20 mouse cellular contexts compared by ENCODE assay signal in genomic region chr5:123897352-123897751, GRCm38 (mm10). TPM values are rescaled to one million over a fixed set of nuclear protein-coding genes. Genes with fewer than 3 reads are reported as not detected.
DNase-seq lines count a peak whose midpoint lies in the region; ATAC-seq and TF ChIP-seq lines count a peak whose summit lies in the region.
"Had no signal": no experiment of that assay in that cellular context is flagged by ENCODE, and none has a peak within 500 bp of the region (broad histone marks: within the 10 kb centered on the region; RNA-seq: fewer than 3 reads in every experiment).

No protein-coding gene starts in this region.

- H3K4me1 ChIP-seq in testis, adult 2 months (ENCODE audit: control insufficient read depth, insufficient read depth, low read length): peaks cover 11% of the 10 kb centered on the region
- H3K4me1 ChIP-seq in embryonic facial prominence, embryonic 15.5 days: no peaks in the 10 kb centered on the region
- H3K4me1 ChIP-seq in forebrain, embryonic 16.5 days (replicated peaks; ENCODE audit: control insufficient read depth, insufficient read depth, low read length): no peaks in the 10 kb centered on the region

- peak; percentile 57 for DNase-seq in layer of hippocampus, adult 11-12 months (ENCODE audit: low spot score)
- DNase-seq in layer of hippocampus, postnatal 10 days (ENCODE audit: low spot score in 2 of 2): no peak
- DNase-seq in testis, postnatal 14 days (ENCODE audit: low spot score): no peak
- DNase-seq in gastrocnemius, postnatal 10 days: no peak
- DNase-seq: cerebellum, postnatal 36 days; gastrocnemius, adult 2 months; heart, postnatal 36 days; right cerebral cortex, postnatal 4 days had no signal

- no peak for TF ChIP-seq CTCF in testis, adult 2 months (IDR thresholded peaks at IDR 0.05; ENCODE audit: control insufficient read depth, insufficient read depth, insufficient replicate concordance, low read depth, low read length)

- WGBS in embryonic facial prominence, embryonic 15.5 days: 78% methylated on average over 13 of the region's 13 CpGs
- 80% methylated on average over 13 of the region's 13 CpGs for WGBS in forebrain, embryonic 16.5 days

- no peak for ATAC-seq in embryonic facial prominence, embryonic 15.5 days (ENCODE audit: insufficient number of reproducible peaks, low FRiP score, low TSS enrichment, low read depth)
- ATAC-seq in neutrophil, adult 5-6 weeks (ENCODE audit: extremely low read depth, insufficient number of reproducible peaks, low FRiP score, poor library complexity, severe bottlenecking): peak; percentile 70
- ATAC-seq in forebrain, embryonic 16.5 days: no peak
- ATAC-seq: forebrain, embryonic 14.5 days; inflammation-experienced regulatory T-cells, adult 6 months had no signal

- H3K4me3 ChIP-seq in testis, adult 2 months (ENCODE audit: control insufficient read depth, low read depth, low read length): peak overlapping the region; percentile 25
- no peak overlapping the region for H3K4me3 ChIP-seq in embryonic facial prominence, embryonic 15.5 days (replicated peaks)
- no peak overlapping the region for H3K4me3 ChIP-seq in forebrain, embryonic 16.5 days (replicated peaks; ENCODE audit: low read length)
- H3K4me3 ChIP-seq: gastrocnemius, adult 2 months; megakaryocyte, embryonic 14.5 days; myocyte had no signal

- no peak overlapping the region for H3K27ac ChIP-seq in testis, adult 2 months (ENCODE audit: control insufficient read depth, insufficient read depth, low read depth, low read length)
- H3K27ac ChIP-seq in embryonic facial prominence, embryonic 15.5 days (replicated peaks): 0 out of 2 replicates have a peak overlapping the region, but pooled peaks have one; percentile 23
- no peak overlapping the region for H3K27ac ChIP-seq in forebrain, embryonic 16.5 days (ENCODE audit: low read length)
- H3K27ac ChIP-seq: gastrocnemius, adult 2 months; liver, embryonic 14.5 days had no signal

- no peak for TF ChIP-seq POLR2A in testis, adult 2 months (IDR thresholded peaks at IDR 0.05; ENCODE audit: control insufficient read depth, low read depth, low read length)

- H3K4me2 ChIP-seq in embryonic facial prominence, embryonic 15.5 days (replicated peaks): no peak overlapping the region
- no peak overlapping the region for H3K4me2 ChIP-seq in forebrain, embryonic 16.5 days (ENCODE audit: low read length)
- H3K4me2 ChIP-seq: heart, embryonic 11.5 days had no signal

- no peaks in the 10 kb centered on the region for H3K9me3 ChIP-seq in embryonic facial prominence, embryonic 15.5 days (replicated peaks)
- H3K9me3 ChIP-seq in forebrain, embryonic 16.5 days (ENCODE audit: control insufficient read depth, low read length): no peaks in the 10 kb centered on the region
- H3K9me3 ChIP-seq: megakaryocyte, embryonic 14.5 days had no signal

- no peaks in the 10 kb centered on the region for H3K27me3 ChIP-seq in testis, adult 2 months (ENCODE audit: control insufficient read depth, insufficient read depth, low read length)
- no peaks in the 10 kb centered on the region for H3K27me3 ChIP-seq in embryonic facial prominence, embryonic 15.5 days
- no peaks in the 10 kb centered on the region for H3K27me3 ChIP-seq in forebrain, embryonic 16.5 days (replicated peaks; ENCODE audit: control insufficient read depth, insufficient read depth, low read length)
- H3K27me3 ChIP-seq: megakaryocyte, embryonic 14.5 days had no signal

- no peak overlapping the region for H3K9ac ChIP-seq in embryonic facial prominence, embryonic 15.5 days
- H3K9ac ChIP-seq in forebrain, embryonic 16.5 days (replicated peaks; ENCODE audit: low read depth, low read length): no peak overlapping the region
- H3K9ac ChIP-seq: liver, embryonic 14.5 days had no signal

- H3K36me3 ChIP-seq in testis, adult 2 months (ENCODE audit: control insufficient read depth, insufficient read depth, low read length): no peaks in the 10 kb centered on the region
- no peaks in the 10 kb centered on the region for H3K36me3 ChIP-seq in embryonic facial prominence, embryonic 15.5 days
- H3K36me3 ChIP-seq in forebrain, embryonic 16.5 days (ENCODE audit: control insufficient read depth, insufficient read depth): no peaks in the 10 kb centered on the region

RNA-seq across cellular contexts. Expression of gene Denr, which starts 9.6 kb away (rescaled TPM):
- 10 to 100 TPM; 70.7 to 76.0 TPM for total RNA-seq in layer of hippocampus, postnatal 10 days (2021)
- 40.6 and 55.0 TPM in 2 replicates for polyA plus RNA-seq in testis, adult 2 months (2012; rRNA removed)
- 128 TPM in 2 replicates for polyA plus RNA-seq in embryonic facial prominence, embryonic 15.5 days (2015; fragmentation: Nextera tagmentation; extraction: Ambion mirVana)
- total RNA-seq in neutrophil, adult 5-6 weeks (2017): 23.0 and 27.9 TPM in 2 replicates
- 10 to 100 TPM; 60.9 to 61.0 TPM for total RNA-seq in gastrocnemius, postnatal 10 days (2021)
- 127 and 129 TPM in 2 replicates for polyA plus RNA-seq in forebrain, embryonic 16.5 days (2015; fragmentation: Nextera tagmentation; extraction: Ambion mirVana)

RNA-seq across cellular contexts. Expression of gene Hcar1, which starts 17.5 kb away (rescaled TPM):
- total RNA-seq in layer of hippocampus, postnatal 10 days (2021): under 1 TPM; 0.66 to 0.85 TPM
- polyA plus RNA-seq in testis, adult 2 months (2012; rRNA removed): 0.05 and 0.17 TPM in 2 replicates
- 0.76 and 0.97 TPM in 2 replicates for polyA plus RNA-seq in embryonic facial prominence, embryonic 15.5 days (2015; fragmentation: Nextera tagmentation; extraction: Ambion mirVana)
- total RNA-seq in neutrophil, adult 5-6 weeks (2017): not detected in 2 replicates
- total RNA-seq in gastrocnemius, postnatal 10 days (2021): under 1 TPM; 0.54 to 0.84 TPM
- 0.54 and 0.58 TPM in 2 replicates for polyA plus RNA-seq in forebrain, embryonic 16.5 days (2015; fragmentation: Nextera tagmentation; extraction: Ambion mirVana)
- polyA plus RNA-seq: heart, embryonic 11.5 days; inflammation-experienced regulatory T-cells, adult 6 months; myocyte had no signal

RNA-seq across cellular contexts. Expression of gene Gm43518, which starts 29.9 kb away (rescaled TPM):
- total RNA-seq in layer of hippocampus, postnatal 10 days (2021): 1 to 10 TPM; 1.3 to 1.6 TPM
- 10.8 and 12.3 TPM in 2 replicates for polyA plus RNA-seq in testis, adult 2 months (2012; rRNA removed)
- polyA plus RNA-seq in embryonic facial prominence, embryonic 15.5 days (2015; fragmentation: Nextera tagmentation; extraction: Ambion mirVana): 1.9 and 2.9 TPM in 2 replicates
- total RNA-seq in neutrophil, adult 5-6 weeks (2017): 1.5 and 2.9 TPM in 2 replicates
- total RNA-seq in gastrocnemius, postnatal 10 days (2021): under 1 TPM; 0.52 to 0.77 TPM
- 2.3 and 2.4 TPM in 2 replicates for polyA plus RNA-seq in forebrain, embryonic 16.5 days (2015; fragmentation: Nextera tagmentation; extraction: Ambion mirVana)
- total RNA-seq: heart, postnatal 36 days had no signal
- polyA plus RNA-seq: myocyte had no signal

RNA-seq across cellular contexts. Expression of gene Hcar2, which starts 32.1 kb away (rescaled TPM):
- not detected for total RNA-seq in layer of hippocampus, postnatal 10 days (2021)
- 0.05 and 0.11 TPM in 2 replicates for polyA plus RNA-seq in testis, adult 2 months (2012; rRNA removed)
- polyA plus RNA-seq in embryonic facial prominence, embryonic 15.5 days (2015; fragmentation: Nextera tagmentation; extraction: Ambion mirVana): 5.0 and 7.5 TPM in 2 replicates
- total RNA-seq in neutrophil, adult 5-6 weeks (2017): 78.9 and 82.9 TPM in 2 replicates
- total RNA-seq in gastrocnemius, postnatal 10 days (2021): under 1 TPM; 0.28 to 0.32 TPM
- polyA plus RNA-seq in forebrain, embryonic 16.5 days (2015; fragmentation: Nextera tagmentation; extraction: Ambion mirVana): not detected in 2 replicates
- total RNA-seq: gastrocnemius, adult 2 months; left cerebral cortex, postnatal 36 days had no signal
- polyA plus RNA-seq: forebrain, embryonic 14.5 days; heart, embryonic 11.5 days; kidney, embryonic 16.5 days; myocyte had no signal

RNA-seq across cellular contexts. Expression of gene Ccdc62, which starts 33.1 kb away (rescaled TPM):
- 1 to 10 TPM; 2.9 to 3.3 TPM for total RNA-seq in layer of hippocampus, postnatal 10 days (2021)
- polyA plus RNA-seq in testis, adult 2 months (2012; rRNA removed): 70.8 and 79.8 TPM in 2 replicates
- 5.4 and 7.5 TPM in 2 replicates for polyA plus RNA-seq in embryonic facial prominence, embryonic 15.5 days (2015; fragmentation: Nextera tagmentation; extraction: Ambion mirVana)
- total RNA-seq in neutrophil, adult 5-6 weeks (2017): 5.8 and 8.6 TPM in 2 replicates
- total RNA-seq in gastrocnemius, postnatal 10 days (2021): 1 to 10 TPM; 2.3 to 3.6 TPM
- 3.0 and 4.9 TPM in 2 replicates for polyA plus RNA-seq in forebrain, embryonic 16.5 days (2015; fragmentation: Nextera tagmentation; extraction: Ambion mirVana)
